Mouse (Mus musculus): Measurements from ENCODE around the gene Tnik.
A peak's percentile ranks its signal among the peaks of the same experiment; 100 is the strongest.

Gene Tnik

GRCm38 (mm10) chr3:28408859-28409459 lies 145.9 kb downstream of the Tnik start:
- DNase-seq (ENCODE audit: low spot score), result peak; percentile 50

GRCm38 (mm10) chr3:28410269-28410668 lies 147.3 kb downstream of the Tnik start:
- no peak for DNase-seq (ENCODE audit: low spot score)

- no peak for DNase-seq (ENCODE audit: low spot score)
Observed at GRCm38 (mm10) chr3:28415986-28416385, 153.0 kb downstream of the Tnik start.

- DNase-seq (ENCODE audit: low spot score), result no peak
Observed at GRCm38 (mm10) chr3:28417091-28417715, 154.2 kb downstream of the Tnik start.

GRCm38 (mm10) chr3:28420194-28420593 lies 157.2 kb downstream of the Tnik start:
- DNase-seq (ENCODE audit: low spot score), result no peak

GRCm38 (mm10) chr3:28420698-28421097 lies 157.7 kb downstream of the Tnik start:
- no peak for DNase-seq (ENCODE audit: low spot score)

GRCm38 (mm10) chr3:28421798-28422197 lies 158.8 kb downstream of the Tnik start:
- no peak for DNase-seq (ENCODE audit: low spot score)

GRCm38 (mm10) chr3:28422221-28422620 lies 159.2 kb downstream of the Tnik start:
- DNase-seq (ENCODE audit: low spot score), result no peak

- no peak for DNase-seq (ENCODE audit: low spot score)
Observed at GRCm38 (mm10) chr3:28425911-28426310, 162.9 kb downstream of the Tnik start.

GRCm38 (mm10) chr3:28431459-28431858 lies 168.4 kb downstream of the Tnik start:
- no peak for DNase-seq (ENCODE audit: low spot score)

GRCm38 (mm10) chr3:28432321-28432720 lies 169.3 kb downstream of the Tnik start:
- no peak for DNase-seq (ENCODE audit: low spot score)

GRCm38 (mm10) chr3:28435478-28435877 lies 172.5 kb downstream of the Tnik start:
- no peak for DNase-seq (ENCODE audit: low spot score)

GRCm38 (mm10) chr3:28437429-28437828 lies 174.4 kb downstream of the Tnik start:
- no peak for DNase-seq (ENCODE audit: low spot score)

GRCm38 (mm10) chr3:28441545-28441944 lies 178.5 kb downstream of the Tnik start:
- DNase-seq (ENCODE audit: low spot score), result no peak

- DNase-seq (ENCODE audit: low spot score), result no peak
Observed at GRCm38 (mm10) chr3:28442116-28442515, 179.1 kb downstream of the Tnik start.

GRCm38 (mm10) chr3:28447950-28448349 lies 184.9 kb downstream of the Tnik start:
- DNase-seq (ENCODE audit: low spot score), result no peak

GRCm38 (mm10) chr3:28453458-28453857 lies 190.4 kb downstream of the Tnik start:
- no peak for DNase-seq (ENCODE audit: low spot score)

GRCm38 (mm10) chr3:28456842-28457241 lies 193.8 kb downstream of the Tnik start:
- DNase-seq (ENCODE audit: low spot score), result no peak

GRCm38 (mm10) chr3:28457517-28457916 lies 194.5 kb downstream of the Tnik start:
- DNase-seq (ENCODE audit: low spot score), result no peak

- DNase-seq (ENCODE audit: low spot score), result no peak
Observed at GRCm38 (mm10) chr3:28466688-28467087, 203.7 kb downstream of the Tnik start.

- no peak for DNase-seq (ENCODE audit: low spot score)
Observed at GRCm38 (mm10) chr3:28467148-28467754, 204.2 kb downstream of the Tnik start.

- DNase-seq (ENCODE audit: low spot score), result no peak
Observed at GRCm38 (mm10) chr3:28467871-28468285, 204.9 kb downstream of the Tnik start.

- no peak for DNase-seq (ENCODE audit: low spot score)
Observed at GRCm38 (mm10) chr3:28473439-28473838, 210.4 kb downstream of the Tnik start.

GRCm38 (mm10) chr3:28477373-28477772 lies 214.4 kb downstream of the Tnik start:
- DNase-seq (ENCODE audit: low spot score), result no peak

Measured in ovary, postnatal 36 days (tissue).